Mouse (Mus musculus): ENCODE results near the gene AC109138.7. TPM values are rescaled to one million over a fixed set of nuclear protein-coding genes. Genes with fewer than 3 reads are reported as not detected.

AC109138.7 gene
- total RNA-seq (2021), result not detected
- 15.3 TPM in 1 of 2 replicates, not detected in the other for polyA plus RNA-seq (2012; rRNA removed)
- long read RNA-seq, partial matches to known transcripts, result 0 of 1 reads
- long read RNA-seq, other reads (novel, unspliced or antisense), result 1 of 1 reads

DNA sequence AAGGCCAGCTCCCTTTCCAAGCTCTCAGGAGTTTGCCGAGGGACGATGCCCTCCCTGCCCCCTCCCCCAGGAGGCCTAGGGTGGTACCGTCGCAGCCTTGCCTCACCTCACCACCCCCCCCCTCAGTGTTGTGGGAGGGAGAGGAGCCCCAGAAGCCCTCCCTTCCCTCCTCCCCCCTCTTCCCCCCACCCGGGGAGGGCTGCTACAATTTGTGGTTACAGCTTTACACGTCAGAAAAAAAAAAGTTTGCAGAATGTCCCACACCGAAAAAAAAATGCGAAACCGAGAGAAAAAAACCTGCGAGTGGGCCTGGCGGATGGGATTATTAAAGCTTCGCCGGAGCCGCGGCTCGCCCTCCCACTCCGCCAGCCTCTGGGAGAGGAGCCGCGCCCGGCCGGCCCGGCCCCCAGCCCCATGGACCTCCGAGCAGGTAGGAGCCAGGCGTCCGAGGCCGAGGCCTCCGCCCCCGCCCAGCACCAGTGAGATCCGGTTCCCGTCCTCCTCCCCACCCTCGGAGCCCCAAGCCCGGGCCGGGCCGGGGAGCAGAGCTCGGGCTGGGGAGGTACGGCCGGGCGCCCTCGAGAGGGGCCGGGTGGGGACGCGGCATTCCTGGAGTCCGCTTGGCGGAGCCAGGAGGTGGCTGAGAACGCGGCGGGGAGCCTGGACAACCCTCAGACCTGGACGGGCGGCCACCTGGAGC is at the start of gene AC109138.7, which contains the start of gene Clcf1:
Gene AC109138.7, plus strand, starts transcription at position 287 of the 700 bp plus-strand sequence.
Gene Clcf1, plus strand, starts transcription at position 168 of the 700 bp plus-strand sequence.
- Histone ChIP-seq H3K4me3 (peak within 1 kb of the TSS; percentile 72), H3K27ac (peak within 1 kb of the TSS; percentile 71), H3K4me1 (ENCODE audit: control insufficient read depth, insufficient read depth, low read length) (peaks cover 8% of the 10 kb centered on the region), H3K9ac (ENCODE audit: low read depth, low read length) (peak within 1 kb of the TSS; percentile 97), H3K36me3 (ENCODE audit: control insufficient read depth, insufficient read depth, low read length) (no peaks in the 10 kb centered on the region), H3K27me3 (ENCODE audit: control insufficient read depth, insufficient read depth, low read length) (no peaks in the 10 kb centered on the region), H3K79me2 (replicated peaks; ENCODE audit: control insufficient read depth, insufficient read depth, low read length) (no peaks in the 10 kb centered on the region)
- WGBS, result 2% methylated on average over 48 of the region's 49 CpGs
- no peak for TF ChIP-seq EP300 (IDR thresholded peaks at IDR 0.05; ENCODE audit: insufficient read depth, low read depth, low read length)
- TF ChIP-seq POLR2A (IDR thresholded peaks at IDR 0.05; ENCODE audit: insufficient read depth, low read depth, low read length), result no peak
- no peak for TF ChIP-seq CTCF (IDR thresholded peaks at IDR 0.05)
- peak; percentile 73 to 77 for DNase-seq
- intact Hi-C loops (cut with DNase I), result no loop called here

- Histone ChIP-seq H3K9ac (ENCODE audit: low read depth, low read length) (no peak overlapping the region), H3K27ac (no peak overlapping the region), H3K79me2 (replicated peaks; ENCODE audit: control insufficient read depth, insufficient read depth, low read length) (no peaks in the 10 kb centered on the region), H3K36me3 (ENCODE audit: control insufficient read depth, insufficient read depth, low read length) (no peaks in the 10 kb centered on the region), H3K27me3 (ENCODE audit: control insufficient read depth, insufficient read depth, low read length) (no peaks in the 10 kb centered on the region), H3K4me3 (no peak overlapping the region), H3K4me1 (ENCODE audit: control insufficient read depth, insufficient read depth, low read length) (peaks cover 3% of the 10 kb centered on the region)
- TF ChIP-seq CTCF (IDR thresholded peaks at IDR 0.05), result no peak
- no peak for TF ChIP-seq EP300 (IDR thresholded peaks at IDR 0.05; ENCODE audit: insufficient read depth, low read depth, low read length)
- no peak for TF ChIP-seq POLR2A (IDR thresholded peaks at IDR 0.05; ENCODE audit: insufficient read depth, low read depth, low read length)
- intact Hi-C loops (cut with DNase I), result no loop called here
- 54% methylated on average over 2 of the region's 2 CpGs for WGBS
- no peak for DNase-seq
Measured at GRCm38 (mm10) chr19:4164721-4165120, 49.4 kb upstream of the AC109138.7 start.

- WGBS, result 42% methylated on average over 9 of the region's 9 CpGs
- H3K27me3 ChIP-seq (ENCODE audit: control insufficient read depth, insufficient read depth, low read length), result no peaks in the 10 kb centered on the region
- H3K4me1 ChIP-seq (ENCODE audit: control insufficient read depth, insufficient read depth, low read length), result peaks cover 7% of the 10 kb centered on the region
- intact Hi-C loops (cut with DNase I), result no loop called here
- no peak overlapping the region for H3K9ac ChIP-seq (ENCODE audit: low read depth, low read length)
- no peak for TF ChIP-seq POLR2A (IDR thresholded peaks at IDR 0.05; ENCODE audit: insufficient read depth, low read depth, low read length)
- no peak for TF ChIP-seq CTCF (IDR thresholded peaks at IDR 0.05)
- no peak for TF ChIP-seq EP300 (IDR thresholded peaks at IDR 0.05; ENCODE audit: insufficient read depth, low read depth, low read length)
- H3K79me2 ChIP-seq (replicated peaks; ENCODE audit: control insufficient read depth, insufficient read depth, low read length), result no peaks in the 10 kb centered on the region
- no peak overlapping the region for H3K4me3 ChIP-seq
- H3K36me3 ChIP-seq (ENCODE audit: control insufficient read depth, insufficient read depth, low read length), result no peaks in the 10 kb centered on the region
- no peak overlapping the region; the same call in 1 of the 2 replicates for H3K27ac ChIP-seq
- no peak for DNase-seq
Measured at GRCm38 (mm10) chr19:4166678-4167476, 47.3 kb upstream of the AC109138.7 start.

DNA sequence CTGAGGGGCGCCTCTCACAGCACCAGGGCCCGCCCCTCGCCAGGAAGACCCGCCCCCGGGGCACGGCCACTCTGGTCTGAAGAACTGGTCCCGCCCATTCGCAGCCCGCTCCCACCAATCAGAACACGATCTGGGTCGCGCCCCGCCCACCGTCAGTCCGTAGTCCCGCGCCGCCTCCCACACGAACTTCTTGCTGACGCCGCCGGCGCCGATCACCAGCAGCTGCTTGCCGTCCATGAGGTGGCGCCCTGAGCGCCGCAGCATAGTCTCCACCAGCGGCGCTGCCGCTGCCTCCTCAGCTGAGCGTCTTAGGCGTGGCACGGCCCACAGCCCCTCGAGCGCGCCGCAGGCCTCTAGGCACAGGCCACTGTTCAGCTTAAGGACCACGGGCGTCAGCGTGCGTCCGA is 44.8 kb upstream of the AC109138.7 start:
- WGBS, result under 1% methylated on average over 35 of the region's 43 CpGs
- Histone ChIP-seq H3K27ac (peak overlapping the region; percentile 92), H3K4me1 (ENCODE audit: control insufficient read depth, insufficient read depth, low read length) (peaks cover 6% of the 10 kb centered on the region), H3K79me2 (replicated peaks; ENCODE audit: control insufficient read depth, insufficient read depth, low read length) (no peaks in the 10 kb centered on the region), H3K27me3 (ENCODE audit: control insufficient read depth, insufficient read depth, low read length) (no peaks in the 10 kb centered on the region), H3K9ac (ENCODE audit: low read depth, low read length) (peak overlapping the region; percentile 86), H3K4me3 (peak overlapping the region; percentile 60), H3K36me3 (ENCODE audit: control insufficient read depth, insufficient read depth, low read length) (no peaks in the 10 kb centered on the region)
- TF ChIP-seq EP300 (IDR thresholded peaks at IDR 0.05; ENCODE audit: insufficient read depth, low read depth, low read length) (peak; percentile 81; the same call in 1 of the 2 replicates), POLR2A (IDR thresholded peaks at IDR 0.05; ENCODE audit: insufficient read depth, low read depth, low read length) (peak; percentile 97), CTCF (IDR thresholded peaks at IDR 0.05) (no peak; the same call in none of the 2 replicates)
- intact Hi-C loops (cut with DNase I), result no loop called here
- peak; percentile 99 to 100 for DNase-seq

GRCm38 (mm10) chr19:4169810-4170209 is 44.3 kb upstream of the AC109138.7 start:
- Histone ChIP-seq H3K4me3 (peak overlapping the region; percentile 60), H3K27ac (peak overlapping the region; percentile 92), H3K9ac (ENCODE audit: low read depth, low read length) (peak overlapping the region; percentile 86), H3K36me3 (ENCODE audit: control insufficient read depth, insufficient read depth, low read length) (no peaks in the 10 kb centered on the region), H3K79me2 (replicated peaks; ENCODE audit: control insufficient read depth, insufficient read depth, low read length) (no peaks in the 10 kb centered on the region), H3K27me3 (ENCODE audit: control insufficient read depth, insufficient read depth, low read length) (no peaks in the 10 kb centered on the region), H3K4me1 (ENCODE audit: control insufficient read depth, insufficient read depth, low read length) (peaks cover 6% of the 10 kb centered on the region)
- 5% methylated on average over 27 of the region's 27 CpGs for WGBS
- no peak for DNase-seq
- intact Hi-C loops (cut with DNase I), result loop anchor here (1.0 to 2.0 kb wide), 2 partner anchors 22 to 59 kb away; partner anchors contain the start of gene Ppp1ca
- TF ChIP-seq CTCF (IDR thresholded peaks at IDR 0.05) (no peak), POLR2A (IDR thresholded peaks at IDR 0.05; ENCODE audit: insufficient read depth, low read depth, low read length) (no peak), EP300 (IDR thresholded peaks at IDR 0.05; ENCODE audit: insufficient read depth, low read depth, low read length) (no peak)
